Mouse (Mus musculus): Measurements from ENCODE around the gene Olfr1335. TPM values are rescaled to one million over a fixed set of nuclear protein-coding genes. Genes with fewer than 3 reads are reported as not detected.
"Not testable (repeated sequence)": the region's sequence is repeated elsewhere in the genome, so short reads cannot be mapped to it uniquely, and the experiment has no call there.

Olfr1335 gene
- not detected in 2 replicates for total RNA-seq (2017)

DNA sequence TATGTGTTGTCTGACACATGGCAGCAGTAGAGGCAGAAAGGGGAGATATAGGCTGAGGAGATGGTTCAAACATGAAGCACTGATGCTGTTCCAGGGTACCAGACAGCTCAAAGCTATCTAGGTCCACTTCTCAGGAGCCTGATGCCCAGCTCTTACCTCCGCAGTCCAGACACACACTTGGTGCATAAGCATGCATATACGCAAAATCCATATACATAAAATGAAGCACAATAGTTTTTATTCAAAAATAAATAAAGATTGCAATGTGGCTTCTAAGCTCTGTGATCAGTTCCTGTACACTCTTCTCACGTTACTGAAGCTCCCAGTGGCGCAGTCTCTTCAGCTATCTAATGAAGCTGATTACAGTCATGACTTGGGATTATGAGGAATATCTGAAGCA lies at the start of gene Olfr1335:
TSS of gene Olfr1335 (minus strand) at position 101 of the 400 bp plus-strand sequence.
- no peak for ATAC-seq (ENCODE audit: extremely low read depth, insufficient number of reproducible peaks, low FRiP score, poor library complexity, severe bottlenecking)

DNA sequence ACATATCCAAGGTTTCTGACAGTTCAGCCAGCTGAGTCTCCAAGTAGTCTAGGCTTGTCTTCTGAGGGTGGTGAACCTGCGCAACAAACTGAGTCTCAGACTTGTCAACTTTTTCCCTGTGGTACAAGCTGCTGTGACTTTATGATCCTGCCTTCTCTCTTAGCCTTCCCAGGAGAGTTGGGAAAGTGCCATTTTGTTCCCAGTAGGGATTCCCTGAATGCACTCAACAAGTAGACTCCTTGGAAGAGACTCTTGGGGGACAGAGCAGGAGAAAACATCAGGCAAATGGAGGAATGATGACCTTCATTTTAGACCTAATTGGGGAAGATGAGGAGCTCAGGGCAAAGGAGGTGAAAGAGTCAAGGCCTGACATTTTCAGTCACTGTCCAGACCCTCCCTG lies 26.4 kb upstream of the Olfr1335 start, which contains the start of gene Olfr1333:
TSS of gene Olfr1333 (minus strand) at position 101 of the 400 bp plus-strand sequence.
- no peak for ATAC-seq (ENCODE audit: extremely low read depth, insufficient number of reproducible peaks, low FRiP score, poor library complexity, severe bottlenecking)

DNA sequence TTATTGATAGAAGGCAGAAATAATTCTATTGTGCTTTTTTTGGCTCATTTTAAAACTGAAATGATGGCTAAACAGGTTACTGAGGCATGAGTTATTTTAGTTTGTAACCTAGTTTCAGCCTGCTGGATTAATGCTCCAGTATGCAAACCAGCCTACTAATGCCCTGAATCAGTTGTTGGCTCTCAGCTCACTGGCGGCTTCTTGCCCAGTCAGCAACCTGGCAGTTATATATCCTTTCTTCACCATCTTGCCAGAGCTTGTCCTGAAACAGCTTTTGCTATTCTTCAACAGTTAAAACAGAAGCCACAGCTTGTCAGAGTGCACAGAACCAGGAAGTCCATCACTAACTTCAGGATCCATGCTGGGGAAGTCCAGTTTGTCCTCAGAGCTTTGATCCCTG lies 9.2 kb upstream of the Olfr1335 start:
- ATAC-seq (ENCODE audit: extremely low read depth, insufficient number of reproducible peaks, low FRiP score, poor library complexity, severe bottlenecking), result no peak

DNA sequence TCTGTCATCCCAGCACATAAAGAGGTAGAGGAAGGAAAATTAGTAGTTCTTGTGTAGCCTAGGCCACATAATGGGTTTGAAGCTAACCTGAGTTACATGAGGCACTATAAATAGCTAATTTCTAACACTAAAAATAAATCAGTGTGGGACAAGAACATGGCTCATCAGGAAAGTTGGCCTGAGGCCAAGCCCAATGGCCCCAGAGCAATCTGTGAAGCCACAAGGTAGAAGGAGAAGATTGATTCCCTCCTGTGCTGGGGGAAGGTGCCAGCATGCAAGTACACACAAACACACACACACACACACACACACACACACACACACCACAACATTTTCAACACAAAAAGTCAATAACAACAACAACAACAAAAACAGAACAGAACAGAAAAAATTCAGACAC lies 16.9 kb downstream of the Olfr1335 start:
- not testable (repeated sequence) for ATAC-seq (ENCODE audit: extremely low read depth, insufficient number of reproducible peaks, low FRiP score, poor library complexity, severe bottlenecking)

DNA sequence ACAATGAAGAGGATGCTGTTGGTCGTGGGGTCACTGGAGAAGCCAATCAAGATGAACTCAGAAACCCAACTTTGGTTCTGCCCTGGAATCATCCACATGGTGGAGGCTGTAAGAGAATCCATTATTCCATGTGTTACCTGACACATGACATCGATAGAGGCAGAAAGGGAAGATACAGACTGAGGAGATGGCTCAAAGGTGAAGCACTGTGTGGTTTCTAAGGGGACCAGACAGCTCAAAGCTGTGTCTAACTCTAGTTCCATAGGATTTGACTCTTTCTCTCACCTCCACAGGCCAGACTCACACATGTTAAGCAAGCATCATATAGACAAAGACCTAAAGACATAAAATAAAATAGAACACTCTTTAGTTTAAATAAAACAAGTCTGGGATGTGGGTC lies 27.3 kb downstream of the Olfr1335 start, which contains the start of gene Olfr1337:
TSS of gene Olfr1337 (minus strand) at position 101 of the 400 bp plus-strand sequence.
- no peak for ATAC-seq (ENCODE audit: extremely low read depth, insufficient number of reproducible peaks, low FRiP score, poor library complexity, severe bottlenecking)

Other genes with a start within 250 kb of the Olfr1335 start
- gene Cfap57, start 189.2 kb downstream of the Olfr1335 start, total RNA-seq (2017), result 0.35 and 0.37 TPM in 2 replicates
- 60.6 and 63.4 TPM in 2 replicates for gene Ebna1bp2, start 189.1 kb downstream of the Olfr1335 start, total RNA-seq (2017)
- 0.23 TPM in 1 of 2 replicates, not detected in the other for gene Olfr62, start 151.0 kb downstream of the Olfr1335 start, total RNA-seq (2017)
- not detected in 2 replicates for gene Olfr1342, start 117.2 kb downstream of the Olfr1335 start, total RNA-seq (2017)
- gene Olfr1341, start 106.4 kb downstream of the Olfr1335 start, total RNA-seq (2017), result not detected in 2 replicates
- not detected in 2 replicates for gene Olfr1340, start 89.8 kb downstream of the Olfr1335 start, total RNA-seq (2017)
- not detected in 2 replicates for gene Olfr1339, start 77.8 kb downstream of the Olfr1335 start, total RNA-seq (2017)
- gene Olfr1338, start 51.2 kb downstream of the Olfr1335 start, total RNA-seq (2017), result not detected in 2 replicates
- gene Olfr1337, start 27.4 kb downstream of the Olfr1335 start, total RNA-seq (2017), result not detected in 2 replicates
- gene Olfr1333, start 26.3 kb upstream of the Olfr1335 start, total RNA-seq (2017), result not detected in 2 replicates
- not detected in 2 replicates for gene Olfr1331, start 54.7 kb upstream of the Olfr1335 start, total RNA-seq (2017)
- not detected in 2 replicates for gene Olfr1330, start 78.7 kb upstream of the Olfr1335 start, total RNA-seq (2017)
- not detected in 2 replicates for gene Olfr1329, start 107.5 kb upstream of the Olfr1335 start, total RNA-seq (2017)
- not detected in 2 replicates for gene Olfr1328, start 128.7 kb upstream of the Olfr1335 start, total RNA-seq (2017)
- not detected in 2 replicates for gene Lao1, start 151.6 kb upstream of the Olfr1335 start, total RNA-seq (2017)